Mouse (Mus musculus) forebrain, embryonic 14.5 days (tissue): ENCODE data around the gene Gpr162. TPM values are rescaled to one million over a fixed set of nuclear protein-coding genes. Genes with fewer than 3 reads are reported as not detected.

Experiments used
- ATAC-seq: fragments of 200-750 bp; cut with Nextera tagmentation; 2 replicates; pipeline ENCODE4 v1.8.0; 2017; ENCODE audit warnings: mild to moderate bottlenecking, moderate library complexity
- DNase-seq: peaks from one replicate; pipeline ENCODE4 v3.0.0-alpha.2; 2015; ENCODE audit warnings: low spot score
- H3K27ac ChIP-seq: fragments of 300-500 bp; sonication (generic); 2 replicates; pipeline ENCODE4 v1.5.1; 2014; ENCODE audit warnings: low read depth, mild to moderate bottlenecking, control low read depth, low read length, moderate library complexity
- H3K27me3 ChIP-seq: fragments of 300-500 bp; sonication (generic); replicated peaks from 2 replicates; pipeline ENCODE4 v1.6.1; 2014; ENCODE audit warnings: low read length, control low read depth, mixed read lengths; ENCODE audit not compliant: control insufficient read depth, insufficient read depth
- H3K36me3 ChIP-seq: fragments of 300-500 bp; sonication (generic); 2 replicates; pipeline ENCODE4 v1.6.1; 2014; ENCODE audit warnings: low read length, control low read depth; ENCODE audit not compliant: control insufficient read depth, insufficient read depth
- H3K4me1 ChIP-seq: fragments of 300-500 bp; sonication (generic); 2 replicates; pipeline ENCODE4 v1.6.1; 2014; ENCODE audit warnings: antibody characterized with exemption, low read length, control low read depth; ENCODE audit not compliant: control insufficient read depth, insufficient read depth
- H3K4me2 ChIP-seq: fragments of 300-500 bp; sonication (generic); 2 replicates; pipeline ENCODE4 v1.6.1; 2014; ENCODE audit warnings: mild to moderate bottlenecking, control low read depth, low read length
- H3K4me3 ChIP-seq: fragments of 300-500 bp; sonication (generic); 2 replicates; pipeline ENCODE4 v1.5.1; 2014; ENCODE audit warnings: low read depth, low read length, control low read depth
- H3K9ac ChIP-seq: fragments of 300-500 bp; sonication (generic); 2 replicates; pipeline ENCODE4 v1.6.1; 2014; ENCODE audit warnings: mild to moderate bottlenecking, low read length, control low read depth, moderate library complexity
- H3K9me3 ChIP-seq: fragments of 300-500 bp; sonication (generic); replicated peaks from 2 replicates; pipeline ENCODE4 v1.6.1; 2016; ENCODE audit warnings: low read length, control low read depth, mixed read lengths; ENCODE audit not compliant: control insufficient read depth
- WGBS: fragments of 180-500 bp; shearing (Covaris S2); extraction: QIAGEN DNeasy Blood & Tissue Kit; methylation state at CpG from one replicate; pipeline ENCODE4 v1.1.7; 2014; 5-methylcytosine and 5-hydroxymethylcytosine counted together
- polyA plus RNA-seq: library from polyadenylated mRNA; unstranded; fragments of >200 nt; fragmentation: Nextera tagmentation; extraction: Ambion mirVana; gene quantifications from 2 replicates; pipeline ENCODE4 v1.2.1, GENCODE M21; 2014

Gpr162 gene
- polyA plus RNA-seq, 1 experiment from 2014 or later: 11.0 TPM

- Histone ChIP-seq H3K27ac (peak overlapping the region; percentile 90), H3K27me3 (no peaks in the 10 kb centered on the region), H3K4me3 (peak overlapping the region; percentile 60), H3K4me2 (peak overlapping the region; percentile 77), H3K36me3 (0 out of 2 replicates have a peak, but pooled peaks cover 10% of the 10 kb centered on the region), H3K9ac (peak overlapping the region; percentile 79), H3K9me3 (no peaks in the 10 kb centered on the region), H3K4me1 (peaks cover 25% of the 10 kb centered on the region)
- WGBS: 12% methylated on average over 8 of the region's 8 CpGs
- ATAC-seq (no peak; the same call in 1 of the 2 replicates), DNase-seq (no peak)
These were observed 1.2 kb downstream of the Gpr162 start for GRCm38 (mm10) chr6:124862406-124863124.

GRCm38 (mm10) chr6:124861802-124862201 lies 2.0 kb downstream of the Gpr162 start:
- Histone ChIP-seq H3K4me3 (peak overlapping the region; percentile 60; the same call in 1 of the 2 replicates), H3K9ac (peak overlapping the region; percentile 79; the same call in 1 of the 2 replicates), H3K36me3 (0 out of 2 replicates have a peak, but pooled peaks cover 10% of the 10 kb centered on the region), H3K9me3 (no peaks in the 10 kb centered on the region), H3K4me1 (peaks cover 25% of the 10 kb centered on the region), H3K27me3 (no peaks in the 10 kb centered on the region), H3K4me2 (peak overlapping the region; percentile 77), H3K27ac (peak overlapping the region; percentile 90; the same call in 1 of the 2 replicates)
- no peak for ATAC-seq
- DNase-seq: no peak
- WGBS: 35% methylated on average over 3 of the region's 3 CpGs

DNA sequence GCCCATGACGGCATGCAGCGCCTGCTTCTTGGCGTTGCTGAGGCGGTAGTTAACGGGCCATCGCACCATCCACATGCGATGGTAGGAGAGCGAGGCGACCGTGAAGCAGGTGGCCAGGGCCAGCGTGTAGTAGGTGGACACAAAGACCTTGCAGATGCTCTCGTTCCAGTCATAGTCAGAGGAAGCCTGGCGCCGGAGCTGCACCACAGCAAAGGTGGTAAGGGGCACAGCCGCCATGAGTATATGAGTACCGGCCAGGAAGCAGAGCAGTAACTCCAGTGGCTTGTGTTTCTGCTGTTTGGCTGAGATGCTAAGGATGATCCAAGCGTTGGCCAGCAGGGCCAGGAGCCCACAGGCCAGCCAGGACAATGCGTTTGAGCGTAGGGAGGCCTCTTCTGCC lies 2.5 kb downstream of the Gpr162 start:
- H3K36me3 ChIP-seq: 0 out of 2 replicates have a peak, but pooled peaks cover 10% of the 10 kb centered on the region
- H3K4me3 ChIP-seq: 0 out of 2 replicates have a peak overlapping the region, but pooled peaks have one; percentile 60

GRCm38 (mm10) chr6:124860511-124860910 lies 3.3 kb downstream of the Gpr162 start:
- 77% methylated on average over 9 of the region's 9 CpGs for WGBS
- H3K4me3 ChIP-seq: no peak overlapping the region
- peak overlapping the region; percentile 47 for H3K9ac ChIP-seq
- no peak overlapping the region; the same call in 1 of the 2 replicates for H3K4me2 ChIP-seq
- peaks cover 33% of the 10 kb centered on the region for H3K4me1 ChIP-seq
- DNase-seq: no peak
- no peaks in the 10 kb centered on the region for H3K27me3 ChIP-seq
- H3K36me3 ChIP-seq: 0 out of 2 replicates have a peak, but pooled peaks cover 10% of the 10 kb centered on the region
- H3K27ac ChIP-seq: no peak overlapping the region
- ATAC-seq: no peak
- H3K9me3 ChIP-seq: no peaks in the 10 kb centered on the region

More for the DNA sequence above, 2.5 kb downstream of the Gpr162 start:
- Histone ChIP-seq H3K27ac (no peak overlapping the region; the same call in 1 of the 2 replicates), H3K4me2 (peak overlapping the region; percentile 77), H3K27me3 (no peaks in the 10 kb centered on the region), H3K9me3 (no peaks in the 10 kb centered on the region), H3K4me1 (peaks cover 30% of the 10 kb centered on the region), H3K9ac (peak overlapping the region; percentile 41; the same call in 1 of the 2 replicates)
- DNase-seq (no peak), ATAC-seq (no peak)
- 77% methylated on average over 19 of the region's 19 CpGs for WGBS

GRCm38 (mm10) chr6:124859725-124860124 lies 4.1 kb downstream of the Gpr162 start:
- ATAC-seq: 0 out of 2 replicates have a peak, but pooled peaks have one; percentile 2
- H3K27me3 ChIP-seq: no peaks in the 10 kb centered on the region
- H3K4me1 ChIP-seq: peaks cover 31% of the 10 kb centered on the region
- 10% methylated on average over 12 of the region's 12 CpGs for WGBS
- peak overlapping the region; percentile 31 for H3K4me2 ChIP-seq
- DNase-seq: peak; percentile 83
- H3K36me3 ChIP-seq: 0 out of 2 replicates have a peak, but pooled peaks cover 12% of the 10 kb centered on the region
- no peak overlapping the region for H3K4me3 ChIP-seq
- peak overlapping the region; percentile 47 for H3K9ac ChIP-seq
- H3K27ac ChIP-seq: peak overlapping the region; percentile 58; the same call in 1 of the 2 replicates
- H3K9me3 ChIP-seq: no peaks in the 10 kb centered on the region

GRCm38 (mm10) chr6:124858561-124859318 lies 5.0 kb downstream of the Gpr162 start:
- Histone ChIP-seq H3K4me2 (0 out of 2 replicates have a peak overlapping the region, but pooled peaks have one; percentile 78), H3K27me3 (no peaks in the 10 kb centered on the region), H3K4me1 (peaks cover 28% of the 10 kb centered on the region), H3K9ac (peak overlapping the region; percentile 93; the same call in 1 of the 2 replicates), H3K36me3 (peaks cover 17% of the 10 kb centered on the region), H3K9me3 (no peaks in the 10 kb centered on the region), H3K4me3 (no peak overlapping the region), H3K27ac (no peak overlapping the region)
- ATAC-seq (no peak), DNase-seq (no peak)
- WGBS: 79% methylated on average over 28 of the region's 28 CpGs

- H3K27me3 ChIP-seq: no peaks in the 10 kb centered on the region
- peak overlapping the region; percentile 98; the same call in 1 of the 2 replicates for H3K27ac ChIP-seq
- H3K9me3 ChIP-seq: no peaks in the 10 kb centered on the region
- peaks cover 23% of the 10 kb centered on the region for H3K36me3 ChIP-seq
- H3K4me2 ChIP-seq: peak overlapping the region; percentile 78
- H3K4me3 ChIP-seq: peak overlapping the region; percentile 75
- ATAC-seq (no peak), DNase-seq (no peak)
- 28% methylated on average over 26 of the region's 26 CpGs for WGBS
- H3K9ac ChIP-seq: peak overlapping the region; percentile 93
- H3K4me1 ChIP-seq: peaks cover 28% of the 10 kb centered on the region
These were observed 5.8 kb downstream of the Gpr162 start for GRCm38 (mm10) chr6:124857840-124858530.
